ENCODE assay signal across 15 mouse cellular contexts in the genomic region with DNA sequence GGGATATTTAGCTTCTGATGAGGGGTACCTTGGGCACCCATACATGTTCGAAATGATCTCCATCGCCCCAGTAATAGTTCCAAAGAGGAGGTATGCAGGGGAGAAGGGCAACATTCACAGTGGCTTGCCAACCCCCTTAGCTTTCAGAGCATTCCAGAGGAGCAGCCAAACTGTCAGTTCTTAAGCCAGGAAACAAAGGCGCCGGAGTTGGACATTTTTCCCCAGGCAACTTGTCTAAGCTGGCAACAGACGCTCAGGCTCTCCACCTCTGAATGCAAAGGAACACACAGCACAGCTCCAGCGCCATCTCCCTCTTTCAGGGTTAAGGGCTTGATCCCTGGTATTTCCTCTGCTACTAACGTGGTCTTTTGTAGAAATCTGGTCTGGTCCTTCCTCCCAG.
A peak's percentile ranks its signal among the peaks of the same experiment; 100 is the strongest.
DNase-seq lines count a peak whose midpoint lies in the region; ATAC-seq and TF ChIP-seq lines count a peak whose summit lies in the region.
"Had no signal": no experiment of that assay in that cellular context is flagged by ENCODE, and none has a peak within 500 bp of the region (broad histone marks: within the 10 kb centered on the region; RNA-seq: fewer than 3 reads in every experiment).

No protein-coding gene starts in this region.

- no peak overlapping the region for H3K27ac ChIP-seq in kidney, embryonic 14.5 days (ENCODE audit: low read depth, low read length)
- H3K27ac ChIP-seq in hindbrain, embryonic 13.5 days, result peak overlapping the region; percentile 12; the same call in 1 of the 2 replicates
- peak overlapping the region; percentile 83 for H3K27ac ChIP-seq in limb, embryonic 12.5 days
- H3K27ac ChIP-seq: gastrocnemius, adult 2 months; liver, embryonic 14.5 days had no signal

- intact Hi-C loops in heart, postnatal 36 days (cut with DNase I), result no loop called here

- H3K4me1 ChIP-seq in kidney, embryonic 14.5 days (ENCODE audit: control insufficient read depth, insufficient read depth, low read length), result peaks cover 4% of the 10 kb centered on the region; the same call in 1 of the 2 replicates
- H3K4me1 ChIP-seq in hindbrain, embryonic 13.5 days (replicated peaks), result peaks cover 32% of the 10 kb centered on the region
- peaks cover 40% of the 10 kb centered on the region for H3K4me1 ChIP-seq in limb, embryonic 12.5 days (replicated peaks)

- no peaks in the 10 kb centered on the region for H3K36me3 ChIP-seq in kidney, embryonic 14.5 days (ENCODE audit: control insufficient read depth, insufficient read depth, low read length)
- no peaks in the 10 kb centered on the region for H3K36me3 ChIP-seq in hindbrain, embryonic 13.5 days
- no peaks in the 10 kb centered on the region for H3K36me3 ChIP-seq in limb, embryonic 12.5 days

- H3K4me2 ChIP-seq in kidney, embryonic 14.5 days (replicated peaks; ENCODE audit: low read depth, low read length), result no peak overlapping the region
- H3K4me2 ChIP-seq in hindbrain, embryonic 13.5 days, result no peak overlapping the region
- no peak overlapping the region; the same call in 1 of the 2 replicates for H3K4me2 ChIP-seq in limb, embryonic 12.5 days
- H3K4me2 ChIP-seq: heart, embryonic 11.5 days had no signal

- H3K9ac ChIP-seq in kidney, embryonic 14.5 days (ENCODE audit: low read depth, low read length), result no peak overlapping the region
- H3K9ac ChIP-seq in hindbrain, embryonic 13.5 days, result no peak overlapping the region
- H3K9ac ChIP-seq in limb, embryonic 12.5 days (replicated peaks), result no peak overlapping the region
- H3K9ac ChIP-seq: liver, embryonic 14.5 days had no signal

- ATAC-seq in kidney, embryonic 14.5 days (ENCODE audit: low FRiP score, low TSS enrichment), result no peak
- ATAC-seq in hindbrain, embryonic 13.5 days (ENCODE audit: low FRiP score), result no peak
- ATAC-seq in limb, embryonic 12.5 days (ENCODE audit: insufficient number of reproducible peaks, insufficient read depth, low FRiP score, low TSS enrichment, low read depth), result no peak
- ATAC-seq: inflammation-experienced regulatory T-cells, adult 6 months had no signal

- peak; percentile 7 for DNase-seq in kidney, adult 11 months
- DNase-seq in brain, embryonic 14.5 days (ENCODE audit: low read depth), result peak; percentile 84
- no peak for DNase-seq in heart, postnatal 36 days
- no peak for DNase-seq in frontal cortex, postnatal 25 days (ENCODE audit: low spot score in 2 of 2)
- DNase-seq in gastrocnemius, postnatal 25 days, result no peak
- DNase-seq: cerebellum, postnatal 25 days; gastrocnemius, adult 2 months; thymus, postnatal 14 days had no signal

- 54% methylated on average over 7 of the region's 7 CpGs for WGBS in kidney, embryonic 14.5 days
- WGBS in hindbrain, embryonic 13.5 days, result 49% methylated on average over 7 of the region's 7 CpGs
- 39% methylated on average over 7 of the region's 7 CpGs for WGBS in limb, embryonic 12.5 days

- no peak for TF ChIP-seq CTCF in brain, embryonic 14.5 days (IDR thresholded peaks at IDR 0.05; ENCODE audit: borderline replicate concordance, extremely low read depth, insufficient read depth, insufficient read length)

- TF ChIP-seq POLR2A in brain, embryonic 14.5 days (IDR thresholded peaks at IDR 0.05; ENCODE audit: borderline replicate concordance, extremely low read depth, insufficient read depth, insufficient read length, poor library complexity, severe bottlenecking), result no peak

- H3K4me3 ChIP-seq in kidney, embryonic 14.5 days (ENCODE audit: low read length), result no peak overlapping the region
- H3K4me3 ChIP-seq in hindbrain, embryonic 13.5 days, result no peak overlapping the region
- H3K4me3 ChIP-seq in limb, embryonic 12.5 days (replicated peaks), result no peak overlapping the region
- H3K4me3 ChIP-seq: erythroblast, embryonic 14.5 days; gastrocnemius, adult 2 months had no signal

- no peaks in the 10 kb centered on the region for H3K27me3 ChIP-seq in kidney, embryonic 14.5 days (ENCODE audit: control insufficient read depth, insufficient read depth, low read length)
- no peaks in the 10 kb centered on the region for H3K27me3 ChIP-seq in hindbrain, embryonic 13.5 days
- H3K27me3 ChIP-seq in limb, embryonic 12.5 days, result no peaks in the 10 kb centered on the region

- no peaks in the 10 kb centered on the region for H3K9me3 ChIP-seq in kidney, embryonic 14.5 days (ENCODE audit: control insufficient read depth, low read length)
- no peaks in the 10 kb centered on the region for H3K9me3 ChIP-seq in hindbrain, embryonic 13.5 days
- no peaks in the 10 kb centered on the region for H3K9me3 ChIP-seq in limb, embryonic 12.5 days

Comparison
In these comparisons a context has a peak if more than half of its experiments do, and no peak if none do; other contexts are left out.
1. DNase-seq: peak in kidney, adult 11 months (single experiment) and brain, embryonic 14.5 days (single experiment); none in heart, postnatal 36 days (0 of 2), frontal cortex, postnatal 25 days (0 of 2) and gastrocnemius, postnatal 25 days (single experiment).